Mouse (Mus musculus) frontal cortex, adult (tissue): ENCODE data around the gene Atp6v1b1.
"Not testable (repeated sequence)": the region's sequence is repeated elsewhere in the genome, so short reads cannot be mapped to it uniquely, and the experiment has no call there.

Experiments
- ATAC-seq: cut with Nextera tagmentation; 2 replicates; pipeline ENCODE4 v1.9.2; 2017; ENCODE audit warnings: mild to moderate bottlenecking, moderate library complexity, mixed read lengths; ENCODE audit not compliant: low TSS enrichment

The Atp6v1b1 gene

GRCm38 (mm10) chr6:83775638-83776293 is 33.0 kb downstream of the Atp6v1b1 start, which contains the start of gene Tex261:
TSS of gene Tex261 (minus strand) at chr6:83775813.
- ATAC-seq = peak; percentile 89

DNA sequence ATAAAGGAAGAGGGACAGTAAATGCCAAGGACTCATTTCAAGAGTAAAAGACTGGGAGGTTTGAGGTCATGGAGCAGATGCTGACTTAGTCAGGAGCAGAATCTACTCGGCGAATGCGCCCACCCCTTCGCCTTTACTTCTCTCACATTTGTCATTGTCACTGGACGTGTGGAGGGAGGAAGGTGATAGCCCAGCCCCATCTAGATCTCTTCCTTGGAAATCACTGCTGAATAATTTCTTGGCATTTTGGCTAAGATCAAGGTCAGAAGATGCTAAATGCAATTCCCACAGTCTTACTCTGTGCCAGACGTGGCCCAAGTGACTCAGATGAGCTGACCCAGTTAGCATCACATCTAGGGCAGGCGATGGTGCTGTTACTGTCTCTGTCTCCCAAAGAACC is 35.5 kb downstream of the Atp6v1b1 start:
- ATAC-seq = 0 out of 2 replicates have a peak, but pooled peaks have one; percentile 24

GRCm38 (mm10) chr6:83779026-83779425 is 36.2 kb downstream of the Atp6v1b1 start:
- ATAC-seq = no peak

- ATAC-seq = no peak
Observed at GRCm38 (mm10) chr6:83786426-83786825, 43.6 kb downstream of the Atp6v1b1 start.

- no peak for ATAC-seq
Observed at GRCm38 (mm10) chr6:83788554-83788953, 45.8 kb downstream of the Atp6v1b1 start.

DNA sequence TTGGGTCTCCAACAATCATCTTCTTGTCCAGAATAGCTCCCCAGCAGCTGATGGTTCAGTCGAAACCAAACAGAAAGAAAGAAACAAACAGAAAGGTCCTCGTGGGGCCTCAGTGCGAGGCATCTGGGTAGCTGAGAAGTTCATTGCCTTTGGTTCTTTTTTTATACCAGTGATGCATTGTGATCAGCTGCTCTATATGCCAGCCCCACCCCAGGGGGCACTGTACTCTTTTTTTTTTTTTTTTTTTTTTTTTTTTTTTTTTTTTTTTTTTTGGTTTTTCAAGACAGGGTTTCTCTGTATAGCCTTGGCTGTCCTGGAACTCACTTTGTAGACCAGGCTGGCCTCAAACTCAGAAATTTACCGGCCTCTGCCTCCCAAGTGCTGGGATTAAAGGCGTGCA is 47.7 kb downstream of the Atp6v1b1 start:
- not testable (repeated sequence) for ATAC-seq

DNA sequence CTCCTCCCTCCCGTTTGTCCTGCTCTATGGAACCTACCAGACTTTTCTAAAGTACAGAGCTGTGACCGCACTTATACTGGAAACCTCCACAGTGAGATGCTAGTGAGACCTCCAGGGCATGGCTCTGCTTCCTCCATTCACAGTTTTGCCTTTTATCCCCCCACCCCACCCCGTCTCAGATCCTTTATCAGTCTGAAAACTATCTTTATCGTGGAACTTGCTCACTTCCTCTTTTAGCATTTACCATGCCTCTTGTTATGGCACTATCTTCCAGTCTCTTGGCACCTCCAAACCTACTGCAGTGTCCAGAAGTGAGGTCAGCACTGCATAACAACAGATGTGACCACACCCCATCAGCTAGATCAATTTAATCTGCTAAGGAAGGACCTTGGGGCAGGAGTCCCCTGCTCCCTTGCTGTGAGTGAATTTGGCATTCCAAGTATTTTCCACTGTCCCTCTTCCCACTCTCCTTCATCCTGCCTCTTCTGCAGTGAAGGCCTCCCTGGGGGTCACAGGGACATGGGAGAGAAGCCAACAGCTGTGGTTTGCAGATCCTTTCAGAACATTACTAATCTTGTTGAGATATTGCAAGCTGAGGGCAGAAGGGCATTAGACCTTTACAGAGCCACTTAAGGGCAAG is 48.6 kb downstream of the Atp6v1b1 start:
- no peak for ATAC-seq

DNA sequence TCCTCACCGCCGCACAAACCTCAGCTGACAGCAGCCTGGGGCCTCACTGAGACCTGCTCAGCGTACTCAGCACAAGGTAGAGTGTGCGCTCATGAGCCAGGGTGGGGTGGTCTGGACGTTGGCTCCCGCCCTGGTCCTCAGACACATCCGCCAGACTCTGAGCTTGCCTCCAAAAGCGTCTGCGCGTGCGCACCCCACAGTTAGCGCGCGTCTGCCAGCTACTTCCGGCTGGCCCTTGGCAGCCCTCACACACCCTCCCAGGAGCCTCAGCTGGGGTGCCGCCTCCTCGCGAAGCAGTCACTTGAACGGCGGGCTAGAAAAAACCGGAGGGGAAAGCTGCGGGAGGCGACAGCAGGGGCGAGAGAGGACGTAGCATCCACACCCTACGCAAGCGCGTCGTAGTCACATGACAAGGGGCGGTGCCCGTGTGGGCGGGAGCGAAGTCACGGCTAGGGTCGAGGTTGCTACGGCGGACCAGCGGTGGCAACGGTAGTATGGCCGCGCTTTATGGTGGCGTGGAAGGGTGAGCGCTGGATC is 52.0 kb downstream of the Atp6v1b1 start, which contains the start of gene Nagk:
Gene Nagk, plus strand, starts transcription at position 223 of the 537 bp plus-strand sequence.
- ATAC-seq = peak; percentile 84

DNA sequence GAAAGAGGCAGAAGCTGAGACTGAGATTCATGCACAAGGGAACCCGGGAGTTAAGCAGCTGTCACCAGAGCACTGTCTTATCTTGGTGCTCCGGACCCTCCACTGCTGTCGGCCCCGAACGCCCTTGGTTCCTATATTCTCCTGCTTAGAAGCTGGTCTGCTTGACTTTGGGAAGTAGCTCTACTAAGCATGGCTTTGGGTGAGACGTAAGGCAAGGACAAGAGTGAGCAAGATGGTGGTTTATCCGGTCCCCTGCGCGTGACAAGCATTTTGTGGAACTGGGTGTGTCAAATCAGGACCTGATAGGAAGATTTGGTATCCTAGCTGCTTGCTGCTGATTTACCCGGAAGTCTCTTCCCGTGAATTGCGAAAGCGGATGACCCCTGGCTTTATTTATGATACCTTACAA is 52.7 kb downstream of the Atp6v1b1 start:
- ATAC-seq = peak; percentile 11; the same call in 1 of the 2 replicates

GRCm38 (mm10) chr6:83796686-83797085 is 53.9 kb downstream of the Atp6v1b1 start:
- no peak for ATAC-seq

DNA sequence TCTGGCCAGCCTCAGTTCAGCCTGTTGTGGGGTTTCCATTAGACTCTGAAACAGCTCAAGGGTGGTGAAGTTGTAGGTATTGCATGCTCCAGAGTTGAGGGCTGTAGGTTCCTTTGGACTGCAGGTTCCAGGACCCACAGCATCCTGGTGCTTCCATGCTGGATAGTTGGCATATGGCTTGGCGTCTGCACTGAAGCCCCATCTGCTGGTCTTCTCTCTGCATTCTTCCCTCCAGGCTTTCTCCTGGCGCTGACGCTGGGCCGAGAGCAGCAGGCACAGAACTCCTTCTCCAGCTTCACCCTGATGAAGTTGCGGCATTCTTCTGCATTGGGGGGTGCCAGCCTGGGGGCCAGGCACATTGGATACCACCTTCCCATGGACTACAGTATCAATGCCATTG is 59.2 kb downstream of the Atp6v1b1 start:
- 0 out of 2 replicates have a peak, but pooled peaks have one; percentile 43 for ATAC-seq

- no peak for ATAC-seq
Observed at GRCm38 (mm10) chr6:83802846-83803245, 60.1 kb downstream of the Atp6v1b1 start.
